Mouse (Mus musculus): Measurements from ENCODE around the gene Mgarp.
"Not testable (repeated sequence)": the region's sequence is repeated elsewhere in the genome, so short reads cannot be mapped to it uniquely, and the experiment has no call there.

Gene Mgarp

DNA sequence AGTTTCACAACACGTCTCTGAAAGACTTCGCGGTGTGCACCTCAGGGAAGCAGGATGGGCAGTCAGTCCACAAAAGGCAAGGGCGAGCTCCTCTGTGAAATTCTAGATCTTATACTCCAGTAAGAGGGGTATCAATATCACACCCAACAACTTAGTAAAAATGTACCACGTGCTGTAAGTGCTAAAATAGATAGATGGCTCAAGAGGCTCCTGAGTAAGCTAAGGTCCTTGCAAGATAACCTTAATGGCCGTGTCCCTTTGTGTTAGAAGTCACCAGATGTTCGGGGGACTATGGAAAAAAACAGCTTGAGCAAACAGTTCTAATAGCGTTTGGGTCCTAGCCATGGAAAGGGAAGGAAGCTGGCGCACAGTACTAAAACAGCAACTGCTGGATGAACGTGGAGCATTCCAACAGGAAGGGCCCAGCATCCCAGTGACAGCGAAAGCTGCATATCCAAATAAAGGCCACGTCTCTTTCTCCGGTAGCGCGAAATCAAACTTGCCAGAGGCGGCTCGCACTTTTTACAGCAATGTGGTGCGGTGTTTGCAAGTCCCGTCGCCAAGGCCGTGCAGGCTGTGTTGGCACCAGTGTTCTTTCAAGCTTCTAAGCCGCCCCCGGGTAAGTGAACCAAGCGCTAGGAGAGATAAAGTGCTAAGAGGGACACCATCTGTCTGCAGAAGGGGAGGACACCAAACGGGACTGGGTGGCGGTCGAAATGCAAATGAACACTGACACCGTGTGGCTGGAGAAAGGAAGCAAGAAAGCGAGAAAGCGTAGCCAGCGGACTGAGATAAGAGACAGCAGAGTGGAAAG is 31.6 kb downstream of the Mgarp start:
- DNase-seq, result peak; percentile 83

DNA sequence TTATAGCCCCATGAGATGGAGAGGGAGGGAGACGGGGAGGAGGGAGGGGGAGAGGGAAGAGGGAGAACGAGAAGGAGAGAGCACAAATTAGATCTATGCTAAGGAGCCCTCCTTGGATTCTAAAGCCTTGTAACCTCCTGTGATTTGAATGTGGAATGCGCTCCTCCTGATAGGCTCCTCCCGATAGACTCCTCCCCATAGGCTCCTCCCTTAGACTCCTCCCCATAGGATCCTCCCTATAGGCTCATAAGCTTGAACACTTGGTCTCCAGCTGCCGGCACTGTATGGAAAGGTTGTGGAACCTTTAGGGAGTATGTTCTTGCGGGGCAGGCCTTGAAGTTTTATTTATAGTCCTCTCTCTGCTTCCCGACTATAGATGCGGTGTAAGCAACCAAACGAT is 35.5 kb downstream of the Mgarp start:
- no peak for DNase-seq

DNA sequence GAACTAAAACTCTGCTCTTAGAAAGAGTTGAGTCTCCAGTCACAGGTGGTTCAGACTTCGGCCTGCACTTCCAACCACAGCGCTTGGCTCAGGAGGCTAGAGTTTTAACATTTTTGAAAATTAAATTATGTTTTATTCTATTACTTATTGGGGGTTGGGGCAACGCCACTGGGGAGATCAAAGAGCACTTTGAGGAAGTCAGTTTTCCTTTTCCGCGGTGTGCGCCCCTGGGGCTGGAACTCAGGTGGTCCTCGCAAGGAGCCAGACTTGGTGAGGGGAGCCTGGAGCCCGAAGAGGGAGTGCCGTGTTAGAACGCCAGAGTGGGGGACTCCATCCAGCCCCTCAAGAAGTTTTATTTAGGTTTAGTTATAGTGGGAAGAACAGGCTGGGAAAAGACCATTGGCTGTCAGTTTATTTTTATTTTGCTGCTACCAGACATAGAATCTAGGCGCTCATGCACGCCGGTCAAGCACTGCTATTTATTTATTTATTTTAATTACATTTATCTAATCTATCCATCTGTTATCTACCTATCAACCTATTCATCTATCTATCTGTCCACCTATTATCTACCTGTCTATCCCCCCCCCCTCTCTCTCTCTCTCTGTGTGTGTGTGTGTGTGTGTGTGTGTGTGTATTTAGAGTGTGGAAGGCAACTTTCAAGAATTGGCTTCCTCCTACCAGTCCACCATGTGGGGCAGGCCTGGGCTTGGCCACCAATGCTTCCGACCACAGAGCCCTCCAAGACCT is 36.8 kb downstream of the Mgarp start:
- no peak for DNase-seq

DNA sequence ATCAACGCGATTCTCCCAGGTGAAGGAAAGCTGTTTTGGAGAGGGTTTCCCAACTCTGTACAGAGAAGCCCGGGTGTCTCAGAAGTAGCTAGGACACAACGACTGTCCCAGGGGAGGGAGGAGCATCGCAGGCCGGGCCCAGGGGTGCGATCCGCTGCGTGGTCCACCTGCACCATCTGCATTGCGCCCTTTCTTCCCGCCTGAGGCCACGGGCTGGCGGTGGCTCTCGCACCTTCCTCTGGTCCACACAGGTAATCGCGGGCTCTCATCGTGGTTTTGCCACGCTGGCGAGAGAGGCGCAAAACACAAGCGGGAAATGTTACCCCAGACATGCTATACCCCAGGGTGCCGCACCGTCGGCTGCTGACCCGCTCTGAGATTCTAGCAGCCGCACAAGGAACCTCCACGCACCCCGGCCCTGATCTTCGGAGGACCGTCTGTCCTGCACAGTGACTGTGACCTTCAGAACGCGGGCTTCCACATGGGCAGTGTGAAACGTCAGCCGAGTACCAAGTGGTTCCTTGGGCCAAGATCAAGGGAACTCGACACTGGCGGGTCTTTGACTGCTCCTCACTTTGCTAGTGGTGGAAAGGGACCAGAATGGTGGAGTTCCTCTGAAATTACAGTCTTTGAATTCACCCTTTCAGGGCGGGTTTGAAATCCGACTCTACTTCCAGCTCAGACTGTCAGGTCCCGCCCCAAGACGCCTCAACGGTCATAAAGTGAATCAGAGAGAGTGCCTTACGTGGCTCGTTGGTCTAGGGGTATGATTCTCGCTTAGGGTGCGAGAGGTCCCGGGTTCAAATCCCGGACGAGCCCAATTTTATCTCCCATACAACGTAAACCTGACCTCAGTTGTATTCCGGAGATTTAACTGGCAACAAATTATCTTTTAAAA is 37.6 kb downstream of the Mgarp start:
- DNase-seq, result peak; percentile 48

DNA sequence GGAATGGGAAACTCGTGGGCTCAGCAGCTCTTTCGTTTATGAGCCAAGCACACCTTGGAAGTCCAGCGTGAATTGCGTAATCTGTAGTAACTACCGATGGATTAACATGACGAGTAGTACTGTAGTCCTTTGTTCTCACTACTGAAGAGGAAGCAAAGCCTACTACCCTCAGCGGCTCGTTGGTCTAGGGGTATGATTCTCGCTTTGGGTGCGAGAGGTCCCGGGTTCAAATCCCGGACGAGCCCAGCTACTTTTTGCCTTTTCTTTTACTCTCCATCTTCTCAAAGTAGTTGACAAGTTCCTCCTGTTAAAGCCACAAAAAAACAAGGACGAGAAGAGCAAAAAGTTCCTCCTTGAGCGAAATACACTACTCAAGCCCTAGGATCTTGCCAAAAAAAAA is 38.4 kb downstream of the Mgarp start:
- DNase-seq, result peak; percentile 53

DNA sequence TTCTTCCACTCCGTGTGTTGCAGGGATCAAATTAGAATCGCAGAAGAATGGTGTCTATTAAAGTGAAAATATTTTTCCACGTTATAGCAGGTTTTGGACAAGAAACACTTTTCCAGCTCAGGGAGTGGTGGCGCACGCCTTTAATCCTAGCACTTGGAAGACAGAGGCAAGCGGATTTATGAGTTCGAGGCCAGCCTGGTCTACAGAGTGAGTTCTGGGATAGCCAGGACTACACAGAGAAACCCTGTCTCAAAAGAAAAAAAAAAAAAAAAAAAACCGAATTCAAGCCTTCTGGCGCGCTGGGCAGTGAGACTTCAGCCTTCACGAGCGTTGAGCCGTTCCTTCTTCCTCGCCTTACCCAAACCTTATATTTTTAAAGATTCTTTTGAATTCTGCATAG is 38.9 kb downstream of the Mgarp start:
- DNase-seq, result no peak

DNA sequence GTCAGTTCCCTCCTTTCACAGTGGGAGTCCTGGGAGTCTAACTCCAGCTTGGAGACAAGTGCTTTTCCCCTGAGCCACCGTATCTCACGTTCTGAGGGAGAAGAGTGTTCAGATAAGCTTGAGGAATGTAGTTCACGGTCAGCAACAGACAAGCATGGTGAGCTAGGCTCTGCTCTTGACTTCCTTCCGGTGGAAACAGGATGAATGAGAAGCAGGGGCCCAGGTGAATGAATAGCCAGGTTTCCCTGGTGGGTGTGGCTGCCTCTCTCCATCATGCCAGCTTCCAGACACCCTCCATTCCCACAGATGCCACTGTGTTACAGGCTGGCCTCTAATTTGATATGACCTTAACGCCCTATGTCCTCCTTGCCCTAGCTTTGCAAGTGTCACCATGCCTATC is 39.5 kb downstream of the Mgarp start:
- DNase-seq, result no peak

DNA sequence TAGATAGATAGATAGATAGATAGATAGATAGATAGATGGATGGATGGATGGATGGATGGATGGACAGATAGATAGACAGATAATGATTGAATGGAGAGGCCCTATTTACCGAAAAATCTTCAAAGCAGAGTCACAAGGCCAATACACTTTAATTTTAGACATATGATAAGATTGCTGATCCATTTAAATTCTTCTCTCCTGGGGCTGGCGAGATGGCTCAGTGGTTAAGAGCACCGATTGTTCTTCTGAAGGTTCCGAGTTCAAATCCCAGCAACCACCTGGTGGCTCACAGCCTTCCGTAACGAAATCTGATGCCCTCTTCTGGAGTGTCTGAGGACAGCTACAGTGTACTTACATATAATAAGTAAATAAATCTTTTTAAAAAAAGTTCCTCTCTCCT is 41.6 kb downstream of the Mgarp start:
- DNase-seq, result not testable (repeated sequence)

DNA sequence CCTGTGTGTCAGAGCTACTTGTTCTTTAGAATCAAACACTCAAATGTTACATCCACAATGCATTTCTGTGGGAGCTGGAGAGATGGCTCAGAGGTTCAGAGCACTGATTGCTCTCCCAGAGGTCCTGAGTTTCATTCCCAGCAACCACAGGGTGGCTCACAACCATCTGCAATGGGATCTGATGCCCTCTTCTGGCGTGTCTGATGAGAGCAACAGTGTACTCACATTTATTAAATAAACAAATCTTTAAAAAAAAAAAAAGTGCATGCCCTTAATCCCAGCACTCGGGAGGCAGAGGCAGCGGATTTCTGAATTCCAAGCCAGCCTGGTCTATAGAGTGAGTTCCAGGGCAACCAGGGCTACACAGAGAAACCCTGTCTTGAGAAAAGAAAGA is 42.5 kb downstream of the Mgarp start:
- DNase-seq, result no peak

DNA sequence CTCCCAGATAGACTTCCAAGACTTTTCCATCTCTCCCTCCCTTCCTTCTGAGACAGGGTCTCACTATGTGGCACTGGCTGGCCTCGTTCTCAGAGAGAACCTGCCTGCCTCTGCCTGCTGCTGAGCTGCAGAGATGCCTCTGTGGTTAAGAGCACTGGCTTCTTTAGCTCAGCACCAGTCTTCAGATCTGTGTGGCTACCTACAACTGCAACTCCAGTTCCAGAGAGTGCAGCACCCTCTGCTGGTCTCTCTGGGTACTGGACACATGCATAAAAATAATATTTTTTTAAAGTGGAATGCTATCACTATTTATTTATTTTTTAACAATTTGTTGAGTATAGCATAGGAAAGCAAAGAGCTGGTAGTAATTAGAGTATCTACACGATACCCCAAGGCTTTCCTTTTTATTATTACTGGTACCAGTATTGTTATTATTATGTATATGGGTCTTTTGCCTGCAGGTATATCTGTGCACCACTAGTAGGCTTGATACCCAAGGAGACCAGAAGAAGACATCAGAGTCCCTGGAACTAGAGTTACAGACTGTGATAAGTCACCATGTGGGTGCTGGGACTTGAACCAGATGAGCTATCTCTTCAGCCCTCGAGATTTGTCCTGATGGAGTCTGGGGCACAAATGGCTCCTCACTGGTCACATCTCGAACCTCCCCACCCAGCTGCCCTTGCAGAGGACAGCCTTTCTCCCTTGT is 43.1 kb downstream of the Mgarp start:
- peak; percentile 64 for DNase-seq

DNA sequence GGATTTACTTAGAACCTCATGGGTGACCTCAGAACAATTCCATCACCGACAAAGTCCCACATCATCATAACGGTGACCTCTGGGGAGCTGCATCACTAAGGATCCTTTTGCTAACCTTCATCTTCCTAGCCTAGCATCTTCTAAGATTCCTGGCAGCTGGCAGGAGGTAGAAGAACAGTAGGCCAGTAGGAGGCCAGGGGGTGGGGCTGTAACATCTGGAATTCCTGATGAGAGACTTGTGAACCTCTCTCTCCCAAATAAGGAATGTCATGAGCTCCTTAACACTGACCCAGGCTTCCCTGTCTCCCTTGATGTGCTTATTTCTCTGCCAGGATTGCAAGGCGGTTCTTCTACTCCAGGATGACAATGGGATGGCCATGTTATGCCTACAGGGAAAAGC is 45.7 kb downstream of the Mgarp start:
- DNase-seq, result no peak

DNA sequence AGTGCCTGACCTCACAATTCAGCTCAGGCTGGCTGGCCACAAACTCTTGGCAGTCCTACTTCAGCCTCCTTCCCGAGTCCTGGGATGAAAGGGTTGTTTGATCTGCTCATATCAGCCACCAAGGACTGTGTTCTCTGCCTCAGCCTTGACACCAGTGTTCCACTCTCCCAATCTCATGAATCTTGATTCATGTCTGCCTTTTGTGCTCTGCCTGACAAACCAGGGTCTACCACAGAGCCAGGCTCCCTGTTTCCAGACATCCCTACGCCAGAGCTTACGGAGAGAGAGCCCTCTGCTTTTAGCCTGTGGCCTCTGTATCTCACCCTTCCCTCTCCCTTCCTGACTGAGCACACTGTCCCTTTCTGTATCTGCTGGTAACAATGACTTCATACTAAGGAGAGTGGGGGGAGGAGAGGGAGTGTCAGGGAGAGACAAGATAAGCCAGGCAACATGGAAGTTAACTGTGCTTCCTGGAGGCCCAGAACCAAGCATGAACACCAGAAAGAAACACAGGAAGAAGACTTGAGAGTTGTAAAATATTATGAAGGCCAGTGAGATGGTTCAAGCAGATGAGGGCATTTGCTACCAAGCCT is 47.8 kb downstream of the Mgarp start:
- no peak for DNase-seq

DNA sequence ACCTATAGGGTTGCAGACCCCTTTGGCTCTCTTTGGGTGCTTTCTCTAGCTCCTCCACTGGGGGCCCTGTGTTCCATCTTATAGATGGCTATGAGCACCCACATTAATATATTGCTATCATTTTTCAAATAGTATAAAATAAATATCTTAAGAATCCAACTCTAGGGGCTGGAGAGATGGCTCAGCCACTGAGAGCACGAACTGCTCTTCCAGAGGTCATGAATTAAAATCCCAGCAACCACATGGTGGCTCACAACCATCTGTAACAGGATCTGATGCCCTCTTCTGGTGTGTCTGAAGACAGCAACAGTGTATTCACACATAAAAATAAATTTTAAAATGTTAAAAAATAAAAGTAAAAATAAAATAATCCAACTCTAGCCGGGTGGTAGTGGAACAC is 51.5 kb downstream of the Mgarp start:
- not testable (repeated sequence) for DNase-seq

DNA sequence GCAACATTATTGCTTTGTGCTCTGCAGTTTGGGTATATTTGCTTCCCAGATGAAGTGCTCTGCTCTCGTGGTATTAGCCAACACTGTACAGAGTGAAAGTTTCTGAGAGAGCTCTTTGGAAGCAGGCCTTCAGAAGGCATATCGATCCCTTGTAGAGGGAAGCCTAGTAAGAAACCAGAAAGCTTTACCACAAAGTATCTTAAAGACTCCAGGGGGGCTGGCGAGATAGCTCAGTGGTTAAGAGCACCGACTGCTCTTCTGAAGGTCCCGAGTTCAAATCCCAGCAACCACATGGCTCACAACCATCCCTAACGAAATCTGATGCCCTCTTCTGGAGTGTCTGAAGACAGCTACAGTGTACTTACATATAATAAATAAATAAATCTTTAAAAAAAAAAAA is 52.4 kb downstream of the Mgarp start:
- DNase-seq, result not testable (repeated sequence)

DNA sequence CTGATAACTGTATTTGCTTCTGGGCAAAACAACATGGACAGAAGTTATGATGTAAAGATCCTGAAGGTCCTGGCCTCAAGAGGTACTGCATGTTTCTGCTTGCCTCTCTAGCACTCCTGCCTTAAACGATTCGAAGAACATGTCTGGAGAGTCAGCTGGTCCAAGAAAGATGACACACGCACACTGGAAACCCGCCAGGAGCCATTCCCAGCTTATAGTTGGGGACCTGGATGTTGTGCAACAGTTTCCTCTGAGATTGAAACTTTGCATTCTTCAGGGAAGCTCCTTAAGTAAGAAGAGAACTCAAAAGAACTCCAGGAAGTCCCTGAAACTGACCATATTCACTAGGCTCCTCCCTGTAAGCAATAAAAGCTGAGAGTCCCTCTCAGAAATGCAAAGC is 53.3 kb downstream of the Mgarp start:
- DNase-seq, result no peak

DNA sequence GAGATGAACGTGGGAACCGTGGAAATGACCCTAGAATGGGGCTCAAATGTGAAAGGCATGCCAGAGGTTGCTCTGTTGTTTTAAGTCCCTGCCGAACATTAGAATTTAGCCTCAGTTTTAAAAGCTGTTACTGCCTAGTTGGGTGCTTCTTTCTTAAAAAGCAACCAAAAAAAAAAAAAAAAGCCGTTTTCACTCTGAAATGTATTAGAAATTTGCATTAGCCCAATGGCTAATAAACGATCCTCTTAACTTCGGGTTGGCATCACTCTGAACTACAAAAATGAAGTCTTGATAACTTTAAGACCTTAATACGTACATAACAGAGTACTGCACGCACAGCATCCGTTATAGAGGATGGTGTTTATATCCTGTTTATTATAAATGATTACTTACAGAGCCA is 54.4 kb downstream of the Mgarp start:
- no peak for DNase-seq

DNA sequence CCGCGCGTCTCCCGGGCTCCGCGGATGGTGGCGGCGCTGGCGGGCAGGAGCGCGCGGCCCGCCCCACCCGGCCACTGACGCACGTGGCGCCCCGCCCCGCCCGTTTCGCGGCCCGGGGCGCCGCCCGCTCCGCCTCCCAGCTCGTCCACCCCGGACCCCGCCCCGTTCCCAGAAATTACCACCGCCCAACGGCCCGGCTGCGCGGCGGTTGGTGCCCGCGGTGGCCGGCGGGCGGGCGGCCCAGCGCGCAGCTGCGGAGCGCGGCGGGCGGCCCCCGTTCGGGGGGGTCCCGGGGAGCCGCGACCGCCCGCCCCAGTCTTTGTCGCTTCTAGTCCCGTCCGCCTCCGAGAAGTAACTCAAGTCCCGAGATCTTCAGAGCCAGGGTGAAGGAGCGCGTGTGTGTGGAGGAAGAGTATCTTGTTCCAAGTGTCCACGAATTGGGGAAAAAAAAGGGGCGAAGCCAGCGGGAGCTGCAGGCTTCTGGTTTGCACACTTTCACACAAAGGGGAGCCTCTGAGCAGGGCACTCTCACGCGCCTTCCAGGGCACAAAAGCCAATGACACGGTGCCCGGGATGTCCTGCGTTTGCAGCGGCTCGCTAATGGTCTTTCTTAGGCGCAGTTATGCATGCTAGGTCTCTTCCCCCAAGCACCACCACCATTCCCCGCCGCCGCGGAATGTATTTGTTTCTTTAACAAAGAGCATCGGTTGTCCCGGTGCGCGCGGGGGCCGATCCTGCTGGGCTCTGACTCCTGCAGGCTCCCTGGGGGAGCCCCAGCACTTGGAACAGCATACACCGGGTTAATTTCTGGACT is 55.1 kb downstream of the Mgarp start:
- DNase-seq, result peak; percentile 94

DNA sequence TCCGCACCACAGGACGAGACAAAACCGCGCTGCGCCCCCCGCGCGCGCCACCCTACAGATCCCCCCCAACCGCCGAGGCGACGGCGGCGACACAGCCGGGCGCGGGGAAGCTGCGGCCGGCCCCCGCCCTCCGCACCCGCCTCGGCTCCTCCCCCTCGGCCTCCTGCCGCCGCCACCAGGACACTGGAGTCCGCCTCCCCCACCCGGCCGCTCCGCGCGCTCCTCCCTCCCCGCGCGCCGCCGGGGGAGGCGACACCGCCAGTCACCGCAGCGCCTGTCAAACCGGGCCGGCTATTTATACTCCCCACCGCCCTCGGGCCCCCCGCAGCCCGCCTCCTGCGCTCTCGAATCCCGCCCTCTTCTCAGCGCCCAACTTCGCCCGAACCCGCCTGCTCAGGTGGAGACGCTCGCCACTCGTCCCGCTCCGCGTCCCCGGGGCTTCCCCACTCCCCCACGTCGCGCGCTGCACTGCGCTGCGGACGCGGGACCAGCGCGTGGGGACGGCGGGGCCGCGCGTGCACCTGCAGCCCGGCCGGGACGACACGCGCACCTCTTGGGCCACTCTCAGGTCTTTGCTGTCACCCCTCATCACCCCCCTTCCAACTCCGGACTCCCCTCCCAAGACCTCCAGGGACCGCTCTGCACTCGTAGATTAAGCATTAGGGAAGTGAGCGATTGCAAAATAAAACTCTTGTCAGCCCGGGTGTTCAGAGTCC is 55.8 kb downstream of the Mgarp start, which contains the start of gene Elf2:
Gene Elf2, minus strand, starts transcription at position 112 of the 716 bp plus-strand sequence.
- peak; percentile 94 for DNase-seq

DNA sequence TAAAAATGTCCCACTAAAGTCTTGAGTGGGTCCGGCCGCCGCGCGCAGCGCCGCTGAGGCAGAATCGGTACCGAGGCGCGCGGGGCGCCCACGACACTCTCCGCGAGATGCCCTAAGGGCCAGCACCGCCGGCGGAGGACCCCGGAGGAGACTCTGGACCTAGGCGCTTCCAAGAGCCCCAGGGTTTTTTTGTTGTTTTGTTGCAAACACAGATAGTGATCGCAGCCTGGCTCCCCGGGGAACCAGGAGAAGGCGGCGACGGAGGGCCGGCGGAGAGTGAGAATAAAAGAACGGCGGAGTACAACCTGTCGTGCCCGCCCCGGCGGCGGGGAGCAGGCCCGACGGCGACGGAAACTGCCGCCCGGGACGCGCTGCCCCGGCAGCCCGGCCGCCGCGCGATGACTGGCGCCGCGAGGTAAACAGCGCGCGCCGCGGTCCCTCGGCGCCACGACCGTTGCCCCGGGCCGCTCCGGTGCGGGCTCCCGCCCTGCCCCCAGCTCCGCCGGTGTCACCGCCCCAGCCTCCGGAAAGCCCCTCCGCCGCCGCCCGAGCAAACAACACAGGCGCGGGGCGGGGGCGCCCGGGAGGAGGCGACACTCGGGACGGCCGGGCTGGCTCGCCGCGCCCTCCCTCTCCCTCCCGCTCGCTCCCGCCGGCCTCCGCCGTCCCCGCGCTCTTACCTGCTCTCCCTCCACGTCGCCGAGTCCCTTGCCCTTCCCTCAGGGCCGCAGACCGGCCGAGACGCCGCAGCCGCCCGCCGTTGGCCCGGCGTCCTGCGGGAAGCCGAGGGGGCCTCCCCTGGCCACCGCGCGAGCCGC is 56.6 kb downstream of the Mgarp start:
- peak; percentile 69 for DNase-seq

DNA sequence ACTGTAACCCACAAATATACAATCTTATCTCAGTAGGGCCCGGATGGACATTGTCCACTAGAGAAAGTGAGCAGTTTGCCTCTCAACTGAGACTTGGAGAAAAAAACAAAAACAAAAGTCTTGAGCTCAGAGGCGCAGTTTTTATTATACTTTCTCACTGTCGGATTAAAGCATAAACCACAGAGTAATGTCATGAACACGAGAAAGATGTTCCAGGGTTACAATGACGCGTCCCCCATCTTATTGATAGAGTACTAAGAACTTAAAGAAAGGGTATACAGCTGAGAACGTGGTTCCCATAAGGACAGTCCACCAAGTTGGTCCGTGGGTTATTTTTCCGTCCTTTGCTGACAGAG is 57.2 kb downstream of the Mgarp start:
- DNase-seq, result no peak
